Mouse (Mus musculus) spleen, adult 2 months (tissue): ENCODE measurements around the gene Nav2. TPM values are rescaled to one million over a fixed set of nuclear protein-coding genes. Genes with fewer than 3 reads are reported as not detected.

Experiments used
- DNase-seq, 2 experiments: peaks; one replicate each; pipeline versions ENCODE4 v3.0.0 to v3.0.0-alpha.2; 2012 to 2021; ENCODE audit warnings: low spot score in 2 of 2, low read depth in 1 of 2
- H3K27ac ChIP-seq: fragments of 200-500 bp; 2 replicates; pipeline ENCODE4 v1.5.1; 2012; ENCODE audit warnings: low read length, inconsistent platforms; ENCODE audit not compliant: insufficient read depth
- H3K27me3 ChIP-seq: fragments of 200-500 bp; 2 replicates; pipeline ENCODE4 v1.6.1; 2012; ENCODE audit warnings: mild to moderate bottlenecking, moderate library complexity, low read length, inconsistent platforms; ENCODE audit not compliant: control insufficient read depth, insufficient read depth
- H3K36me3 ChIP-seq: fragments of 200-500 bp; 2 replicates; pipeline ENCODE4 v1.6.1; 2012; ENCODE audit warnings: mild to moderate bottlenecking, low read length, inconsistent platforms; ENCODE audit not compliant: control insufficient read depth, insufficient read depth
- H3K4me1 ChIP-seq: fragments of 200-500 bp; 2 replicates; pipeline ENCODE4 v1.6.1; 2011; ENCODE audit warnings: inconsistent platforms; ENCODE audit not compliant: control insufficient read depth, insufficient read depth, insufficient read length
- H3K4me3 ChIP-seq: fragments of 200-500 bp; 2 replicates; pipeline ENCODE4 v1.5.1; 2011; ENCODE audit warnings: mild to moderate bottlenecking, inconsistent platforms; ENCODE audit not compliant: insufficient read depth, insufficient read length; ENCODE audit errors: extremely low read depth
- CTCF ChIP-seq: fragments of 200-500 bp; IDR thresholded peaks from 2 replicates; pipeline ENCODE4 v1.5.1; 2011; ENCODE audit warnings: mild to moderate bottlenecking, inconsistent platforms; ENCODE audit not compliant: insufficient read depth, insufficient read length, insufficient replicate concordance; ENCODE audit errors: extremely low read depth
- POLR2A ChIP-seq: fragments of 200-500 bp; IDR thresholded peaks from 2 replicates; pipeline ENCODE4 v1.6.1; 2011; ENCODE audit warnings: low read depth, low read length, inconsistent platforms
- WGBS: fragments of 180-500 bp; shearing (Covaris S2); methylation state at CpG from one replicate; pipeline ENCODE4 v1.1.7; 2018; 5-methylcytosine and 5-hydroxymethylcytosine counted together
- polyA plus RNA-seq: library from polyadenylated mRNA; depleted of rRNA; stranded (reverse); fragments of >200 nt; gene quantifications from 2 replicates; pipeline ENCODE4 v1.2.3, GENCODE M21; 2012

Nav2 gene
- polyA plus RNA-seq, 1 experiment, result 3.5 TPM

DNA sequence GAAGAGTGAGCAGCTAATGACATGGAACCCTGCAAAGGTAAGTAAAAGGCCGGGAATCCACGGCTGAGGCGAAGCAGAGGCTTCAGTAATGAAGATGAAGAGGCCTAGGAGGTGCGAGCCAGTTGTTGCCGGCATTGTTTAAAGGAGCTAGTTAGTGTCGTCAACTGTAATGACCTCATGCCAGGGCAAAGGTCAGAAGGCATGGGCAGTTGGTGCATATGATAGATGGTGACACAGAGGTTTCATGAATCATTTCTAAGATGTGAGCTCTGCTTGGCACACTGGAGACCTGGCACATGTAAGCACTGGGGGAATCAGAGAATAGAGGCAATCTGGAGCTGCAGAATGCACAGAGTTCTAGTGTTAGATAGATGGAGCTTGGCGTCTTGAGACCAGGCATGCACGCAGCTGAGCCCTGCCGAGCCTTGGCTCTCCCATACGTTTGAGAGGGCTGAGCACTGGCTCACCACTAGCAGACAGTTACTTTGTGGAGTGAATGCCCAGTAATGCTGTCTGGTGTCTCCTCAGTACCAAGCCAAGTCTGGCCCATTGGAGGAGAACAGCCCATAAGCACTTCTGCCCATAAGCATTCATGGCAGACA, 166.9 kb downstream of the Nav2 start:
- Histone ChIP-seq H3K36me3 (no peaks in the 10 kb centered on the region), H3K27ac (no peak overlapping the region), H3K27me3 (no peaks in the 10 kb centered on the region), H3K4me1 (no peaks in the 10 kb centered on the region), H3K4me3 (no peak overlapping the region)
- 78% methylated on average over 10 of the region's 10 CpGs for WGBS
- TF ChIP-seq POLR2A, result no peak
- no peak for TF ChIP-seq CTCF
- no peak for DNase-seq

DNA sequence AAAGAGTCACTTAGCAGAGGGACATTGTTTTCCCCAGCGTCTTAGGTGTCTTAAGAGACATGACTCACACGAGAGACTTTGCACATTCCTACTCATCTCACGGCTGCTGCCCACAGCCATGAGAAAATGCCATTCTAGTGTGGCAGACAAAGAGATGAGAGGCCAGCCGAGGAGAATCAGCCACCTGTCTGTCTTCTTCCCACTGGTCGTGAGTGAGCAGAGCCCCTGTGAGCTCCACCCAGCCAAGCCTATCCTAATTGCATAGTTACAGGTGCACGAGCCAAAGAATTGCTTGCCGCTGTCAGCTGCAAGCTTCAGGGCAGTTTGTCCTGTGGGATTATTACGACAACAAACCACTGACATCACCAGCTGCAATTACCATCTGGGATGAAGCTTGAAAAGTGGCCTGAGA, 167.8 kb downstream of the Nav2 start:
- Histone ChIP-seq H3K4me3 (no peak overlapping the region), H3K27me3 (no peaks in the 10 kb centered on the region), H3K4me1 (no peaks in the 10 kb centered on the region), H3K36me3 (no peaks in the 10 kb centered on the region), H3K27ac (no peak overlapping the region)
- WGBS, result 78% methylated on average over 8 of the region's 8 CpGs
- DNase-seq, result no peak
- TF ChIP-seq CTCF (no peak), POLR2A (no peak)

GRCm38 (mm10) chr7:49078930-49079329, 170.4 kb downstream of the Nav2 start:
- no peak for DNase-seq
- Histone ChIP-seq H3K27ac (no peak overlapping the region), H3K36me3 (no peaks in the 10 kb centered on the region), H3K4me1 (no peaks in the 10 kb centered on the region), H3K27me3 (no peaks in the 10 kb centered on the region), H3K4me3 (no peak overlapping the region)
- TF ChIP-seq CTCF, result no peak
- TF ChIP-seq POLR2A, result no peak
- 84% methylated on average over 5 of the region's 5 CpGs for WGBS

- Histone ChIP-seq H3K4me3 (no peak overlapping the region), H3K4me1 (no peaks in the 10 kb centered on the region), H3K36me3 (no peaks in the 10 kb centered on the region), H3K27ac (no peak overlapping the region), H3K27me3 (no peaks in the 10 kb centered on the region)
- DNase-seq, result no peak
- TF ChIP-seq POLR2A (no peak), CTCF (no peak)
- 74% methylated on average over 4 of the region's 4 CpGs for WGBS
These were observed 174.2 kb downstream of the Nav2 start for GRCm38 (mm10) chr7:49082585-49083165.

DNA sequence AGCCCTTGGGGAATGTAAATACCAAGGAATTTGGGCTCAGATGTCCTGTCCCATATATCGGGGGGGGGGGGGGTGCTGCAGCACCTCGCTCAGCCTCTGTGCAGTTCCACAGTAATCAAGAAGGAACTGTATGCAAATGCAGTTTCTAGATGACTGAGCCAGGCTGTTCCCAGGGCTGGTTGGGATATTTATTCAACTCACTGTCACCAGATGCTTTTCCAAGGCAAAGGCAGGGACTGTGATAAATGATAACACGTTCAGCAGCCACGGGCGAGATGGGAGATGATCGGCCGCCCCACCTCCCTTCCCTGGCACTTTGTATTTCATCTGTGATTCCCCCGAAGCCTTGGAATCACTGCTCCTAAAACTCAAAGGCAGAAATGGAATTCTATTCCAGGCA, 176.3 kb downstream of the Nav2 start:
- H3K4me1 ChIP-seq, result no peaks in the 10 kb centered on the region

GRCm38 (mm10) chr7:49085759-49086158, 177.2 kb downstream of the Nav2 start:
- Histone ChIP-seq H3K36me3 (no peaks in the 10 kb centered on the region), H3K4me3 (no peak overlapping the region), H3K27ac (no peak overlapping the region), H3K27me3 (no peaks in the 10 kb centered on the region), H3K4me1 (no peaks in the 10 kb centered on the region)
- no peak for TF ChIP-seq CTCF
- no peak for TF ChIP-seq POLR2A
- no peak for DNase-seq
- 93% methylated on average over 10 of the region's 10 CpGs for WGBS

More for the DNA sequence above, 176.3 kb downstream of the Nav2 start:
- Histone ChIP-seq H3K27ac (no peak overlapping the region), H3K4me3 (no peak overlapping the region), H3K36me3 (no peaks in the 10 kb centered on the region), H3K27me3 (no peaks in the 10 kb centered on the region)
- 72% methylated on average over 8 of the region's 8 CpGs for whole genome bisulfite sequencing
- no peak for TF ChIP-seq POLR2A
- TF ChIP-seq CTCF, result no peak
- no peak for DNase-seq

DNA sequence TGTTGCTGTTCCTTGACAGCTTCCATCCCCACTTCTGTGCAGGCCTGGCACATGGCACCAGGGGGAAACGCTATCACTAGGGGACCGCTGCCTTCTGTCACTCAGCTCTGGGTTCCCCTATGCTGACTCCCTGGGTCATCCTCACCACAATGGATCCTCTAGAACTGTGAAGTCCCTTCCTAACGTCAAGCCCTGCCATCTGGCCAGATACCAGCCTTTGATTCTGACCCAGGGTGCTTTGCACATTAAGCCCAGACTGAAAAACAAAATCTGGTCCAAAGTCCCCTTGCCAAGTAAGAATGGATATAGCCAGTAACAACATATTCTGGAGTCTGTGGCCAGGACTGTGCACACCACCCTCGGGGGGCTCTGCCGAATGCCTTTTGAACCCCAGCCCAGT, 178.6 kb downstream of the Nav2 start:
- no peak overlapping the region for H3K4me3 ChIP-seq
- WGBS, result 78% methylated on average over 5 of the region's 5 CpGs
- H3K27me3 ChIP-seq, result no peaks in the 10 kb centered on the region
- TF ChIP-seq CTCF, result no peak
- DNase-seq, result no peak
- no peaks in the 10 kb centered on the region for H3K36me3 ChIP-seq
- no peak overlapping the region for H3K27ac ChIP-seq
- no peaks in the 10 kb centered on the region for H3K4me1 ChIP-seq
